Mouse (Mus musculus) lung, postnatal 0 days (tissue): ENCODE measurements around the gene Snrpa.

Experiments used
- CTCF ChIP-seq: IDR thresholded peaks from 2 replicates; pipeline ENCODE4 v1.5.1; 2016; ENCODE audit warnings: antibody characterized with exemption, mild to moderate bottlenecking
- EP300 ChIP-seq: IDR thresholded peaks from 2 replicates; pipeline ENCODE4 v1.6.1; 2016; ENCODE audit warnings: antibody characterized with exemption, mild to moderate bottlenecking, control low read depth

- no peak for TF ChIP-seq EP300
- TF ChIP-seq CTCF: no peak
Observed at GRCm38 (mm10) chr7:27161744-27162143, 34.3 kb downstream of the Snrpa start.
